Mouse (Mus musculus): ENCODE results near the gene Pard3b. TPM values are rescaled to one million over a fixed set of nuclear protein-coding genes. Genes with fewer than 3 reads are reported as not detected.

Gene Pard3b
- polyA plus RNA-seq, 1 experiment from 2014 or later, result 10.5 TPM

DNA sequence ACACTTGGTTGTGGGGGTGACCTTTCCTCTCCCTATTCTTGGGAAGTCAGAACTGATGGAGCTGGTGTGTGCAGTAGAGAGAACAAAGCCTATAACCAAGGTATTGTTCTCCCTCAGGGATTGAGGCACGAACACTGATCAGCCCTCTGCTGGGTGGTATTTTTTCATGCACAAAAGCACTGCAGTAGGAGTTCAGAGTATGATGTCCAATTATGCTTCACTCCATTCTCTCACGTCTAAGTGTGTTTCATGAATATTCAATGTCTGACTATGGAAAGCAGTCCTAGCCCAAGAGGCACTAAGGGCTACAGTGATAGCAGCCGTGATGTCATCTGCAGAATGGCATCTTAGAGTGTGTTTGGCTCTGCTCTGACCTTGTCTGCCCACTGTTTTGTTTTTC lies 359.1 kb downstream of the Pard3b start:
- H3K4me2 ChIP-seq, result no peak overlapping the region
- ATAC-seq (replicated peaks; ENCODE audit: insufficient number of reproducible peaks, low FRiP score, low TSS enrichment), result no peak
- H3K4me1 ChIP-seq (ENCODE audit: control insufficient read depth, insufficient read depth, low read length), result no peaks in the 10 kb centered on the region
- H3K9me3 ChIP-seq (replicated peaks; ENCODE audit: control insufficient read depth, low read length), result no peaks in the 10 kb centered on the region
- H3K27me3 ChIP-seq (ENCODE audit: control insufficient read depth, insufficient read depth, low read length), result no peaks in the 10 kb centered on the region
- no peak overlapping the region for H3K27ac ChIP-seq (ENCODE audit: low read depth, low read length)
- H3K9ac ChIP-seq (ENCODE audit: low read depth, low read length), result no peak overlapping the region
- H3K4me3 ChIP-seq (ENCODE audit: low read depth, low read length), result no peak overlapping the region
- no peaks in the 10 kb centered on the region for H3K36me3 ChIP-seq (ENCODE audit: control insufficient read depth, insufficient read depth, low read length)
- 73% methylated on average over 3 of the region's 3 CpGs for WGBS (ENCODE audit: insufficient replicate concordance)

DNA sequence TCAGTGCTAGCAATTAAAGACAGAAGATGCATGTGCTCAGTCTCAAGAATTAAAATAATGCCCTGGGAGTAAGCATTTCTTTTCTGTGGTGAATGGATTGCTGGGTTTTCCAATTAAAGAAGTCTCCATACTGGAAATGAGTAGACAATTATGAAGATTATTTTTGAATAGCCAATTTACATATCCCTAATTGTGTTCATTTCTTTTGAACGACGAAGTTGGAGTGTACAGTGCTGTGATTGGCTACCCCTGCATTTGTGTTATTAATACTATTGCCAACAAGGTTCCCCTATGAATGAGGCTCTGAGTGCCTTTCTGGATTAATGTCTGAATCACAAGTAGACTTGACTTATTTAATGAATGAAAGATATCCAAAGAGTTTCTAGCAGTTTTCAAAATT lies 370.2 kb downstream of the Pard3b start:
- Histone ChIP-seq H3K4me3 (ENCODE audit: low read depth, low read length) (no peak overlapping the region), H3K4me2 (no peak overlapping the region), H3K9me3 (replicated peaks; ENCODE audit: control insufficient read depth, low read length) (no peaks in the 10 kb centered on the region), H3K9ac (ENCODE audit: low read depth, low read length) (no peak overlapping the region), H3K27me3 (ENCODE audit: control insufficient read depth, insufficient read depth, low read length) (no peaks in the 10 kb centered on the region), H3K36me3 (ENCODE audit: control insufficient read depth, insufficient read depth, low read length) (no peaks in the 10 kb centered on the region), H3K4me1 (ENCODE audit: control insufficient read depth, insufficient read depth, low read length) (no peaks in the 10 kb centered on the region), H3K27ac (ENCODE audit: low read depth, low read length) (no peak overlapping the region)
- 75% methylated on average over 2 of the region's 2 CpGs for WGBS (ENCODE audit: insufficient replicate concordance)
- no peak for ATAC-seq (replicated peaks; ENCODE audit: insufficient number of reproducible peaks, low FRiP score, low TSS enrichment)

DNA sequence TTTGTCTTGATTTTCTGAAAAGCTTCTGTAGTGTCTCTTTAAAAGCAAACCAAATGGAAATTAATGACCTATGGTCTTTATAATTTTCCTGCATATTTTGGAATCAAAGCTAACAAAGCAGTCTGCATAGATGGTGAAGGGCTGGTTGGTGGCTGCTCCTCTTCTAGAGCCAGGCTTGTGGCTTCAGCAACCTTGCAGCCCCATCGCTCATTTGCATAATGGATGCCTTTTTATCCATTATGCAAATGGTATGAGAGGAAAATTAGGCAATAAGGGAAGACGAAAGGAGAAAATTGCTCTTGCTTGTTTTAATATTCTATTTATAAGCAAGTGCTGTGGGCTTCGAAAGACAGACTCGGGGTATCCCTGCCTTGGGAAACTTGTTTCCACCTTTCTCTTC lies 373.1 kb downstream of the Pard3b start:
- Histone ChIP-seq H3K36me3 (ENCODE audit: control insufficient read depth, insufficient read depth, low read length) (no peaks in the 10 kb centered on the region), H3K4me1 (ENCODE audit: control insufficient read depth, insufficient read depth, low read length) (no peaks in the 10 kb centered on the region), H3K27ac (ENCODE audit: low read depth, low read length) (no peak overlapping the region), H3K9me3 (replicated peaks; ENCODE audit: control insufficient read depth, low read length) (no peaks in the 10 kb centered on the region), H3K4me2 (no peak overlapping the region), H3K27me3 (ENCODE audit: control insufficient read depth, insufficient read depth, low read length) (no peaks in the 10 kb centered on the region), H3K4me3 (ENCODE audit: low read depth, low read length) (no peak overlapping the region), H3K9ac (ENCODE audit: low read depth, low read length) (no peak overlapping the region)
- WGBS (ENCODE audit: insufficient replicate concordance), result 86% methylated on average over 4 of the region's 4 CpGs
- no peak for ATAC-seq (replicated peaks; ENCODE audit: insufficient number of reproducible peaks, low FRiP score, low TSS enrichment)

DNA sequence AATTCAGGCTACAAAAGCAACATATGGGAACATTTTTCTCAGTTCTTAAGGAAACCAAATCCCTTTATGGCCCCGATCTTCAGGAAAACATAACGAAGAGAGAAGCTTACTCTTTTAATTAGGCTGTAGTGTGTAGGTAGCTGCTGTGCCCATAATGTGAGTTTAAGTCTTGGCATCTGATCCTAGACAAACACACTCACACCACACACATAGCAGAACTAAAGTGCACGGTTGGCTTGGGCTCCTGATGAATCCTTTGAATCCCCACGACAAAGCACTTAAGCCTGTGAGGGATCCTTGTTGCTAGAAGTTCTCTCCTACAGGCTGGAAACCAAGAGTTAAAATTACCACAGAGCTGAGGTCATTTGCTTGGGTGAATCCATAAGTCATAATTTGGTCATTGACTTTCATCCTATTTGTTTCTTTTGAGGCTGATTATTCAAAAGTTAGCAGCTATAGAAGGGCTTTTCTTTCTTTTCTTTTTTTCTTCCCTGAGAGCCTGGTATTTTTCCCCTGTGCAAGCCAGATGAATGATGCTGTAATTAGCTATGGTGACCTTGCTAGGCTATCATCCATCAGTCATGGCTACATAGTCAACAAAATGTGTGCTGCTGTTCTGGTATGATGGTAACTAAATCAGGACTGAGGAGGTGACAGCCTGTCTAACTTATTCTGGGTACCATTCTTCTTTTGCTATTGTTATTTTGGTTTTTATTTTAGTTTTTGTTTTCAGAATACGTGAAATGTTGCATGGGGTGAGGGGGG lies 378.1 kb downstream of the Pard3b start:
- ATAC-seq (replicated peaks; ENCODE audit: insufficient number of reproducible peaks, low FRiP score, low TSS enrichment), result no peak
- H3K4me3 ChIP-seq (ENCODE audit: low read depth, low read length), result no peak overlapping the region
- no peak overlapping the region for H3K4me2 ChIP-seq
- no peaks in the 10 kb centered on the region for H3K9me3 ChIP-seq (replicated peaks; ENCODE audit: control insufficient read depth, low read length)
- no peaks in the 10 kb centered on the region for H3K27me3 ChIP-seq (ENCODE audit: control insufficient read depth, insufficient read depth, low read length)
- 67% methylated on average over 5 of the region's 5 CpGs for WGBS (ENCODE audit: insufficient replicate concordance)
- H3K9ac ChIP-seq (ENCODE audit: low read depth, low read length), result no peak overlapping the region
- H3K36me3 ChIP-seq (ENCODE audit: control insufficient read depth, insufficient read depth, low read length), result no peaks in the 10 kb centered on the region
- no peak overlapping the region for H3K27ac ChIP-seq (ENCODE audit: low read depth, low read length)
- H3K4me1 ChIP-seq (ENCODE audit: control insufficient read depth, insufficient read depth, low read length), result no peaks in the 10 kb centered on the region

DNA sequence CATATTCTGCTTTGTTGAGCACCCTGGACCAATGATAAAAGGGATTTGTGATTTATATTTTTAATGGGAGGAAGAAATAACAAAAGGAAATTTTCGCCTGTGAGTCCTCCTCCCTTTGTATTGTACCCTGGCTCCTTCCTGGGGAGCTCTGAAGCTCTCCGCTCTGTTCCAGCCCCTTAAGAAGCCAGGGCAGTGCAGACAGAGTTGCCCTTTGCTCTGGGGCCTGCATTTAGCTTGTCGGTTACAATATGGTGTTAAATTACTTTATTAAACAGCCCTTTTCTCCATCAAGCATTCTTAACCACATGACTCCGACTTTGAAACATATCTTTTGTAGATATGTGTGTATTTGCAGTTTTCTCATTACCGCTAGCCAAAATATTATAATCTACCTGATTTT lies 379.7 kb downstream of the Pard3b start:
- H3K4me3 ChIP-seq (ENCODE audit: low read depth, low read length), result no peak overlapping the region
- no peaks in the 10 kb centered on the region for H3K36me3 ChIP-seq (ENCODE audit: control insufficient read depth, insufficient read depth, low read length)
- H3K9me3 ChIP-seq (replicated peaks; ENCODE audit: control insufficient read depth, low read length), result no peaks in the 10 kb centered on the region
- no peak for ATAC-seq (replicated peaks; ENCODE audit: insufficient number of reproducible peaks, low FRiP score, low TSS enrichment)
- no peak overlapping the region for H3K4me2 ChIP-seq
- H3K4me1 ChIP-seq (ENCODE audit: control insufficient read depth, insufficient read depth, low read length), result no peaks in the 10 kb centered on the region
- 62% methylated on average over 5 of the region's 5 CpGs for WGBS (ENCODE audit: insufficient replicate concordance)
- H3K27me3 ChIP-seq (ENCODE audit: control insufficient read depth, insufficient read depth, low read length), result no peaks in the 10 kb centered on the region
- H3K9ac ChIP-seq (ENCODE audit: low read depth, low read length), result no peak overlapping the region
- no peak overlapping the region for H3K27ac ChIP-seq (ENCODE audit: low read depth, low read length)

DNA sequence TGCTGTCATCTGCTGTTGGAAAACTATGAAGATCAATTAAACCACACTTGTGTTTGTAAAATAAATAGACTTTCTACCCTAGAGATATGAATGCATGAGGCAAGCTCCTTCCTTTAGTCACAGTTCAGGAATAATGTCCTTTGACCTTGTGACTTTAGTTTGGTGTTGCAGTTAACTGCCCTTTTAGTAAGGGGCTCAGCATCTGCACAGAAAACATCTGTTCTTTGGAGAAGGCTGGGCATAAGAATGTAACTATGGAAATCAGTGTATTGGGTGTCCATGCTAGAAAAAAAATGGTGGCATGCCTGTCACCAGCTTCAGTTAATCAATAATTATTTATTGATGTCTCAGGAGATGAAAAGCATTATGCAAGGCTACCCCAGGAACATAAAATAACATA lies 381.1 kb downstream of the Pard3b start:
- Histone ChIP-seq H3K36me3 (ENCODE audit: control insufficient read depth, insufficient read depth, low read length) (no peaks in the 10 kb centered on the region), H3K27ac (ENCODE audit: low read depth, low read length) (no peak overlapping the region), H3K4me1 (ENCODE audit: control insufficient read depth, insufficient read depth, low read length) (no peaks in the 10 kb centered on the region), H3K9ac (ENCODE audit: low read depth, low read length) (no peak overlapping the region), H3K4me2 (no peak overlapping the region), H3K9me3 (replicated peaks; ENCODE audit: control insufficient read depth, low read length) (no peaks in the 10 kb centered on the region), H3K27me3 (ENCODE audit: control insufficient read depth, insufficient read depth, low read length) (no peaks in the 10 kb centered on the region), H3K4me3 (ENCODE audit: low read depth, low read length) (no peak overlapping the region)
- no peak for ATAC-seq (replicated peaks; ENCODE audit: insufficient number of reproducible peaks, low FRiP score, low TSS enrichment)

DNA sequence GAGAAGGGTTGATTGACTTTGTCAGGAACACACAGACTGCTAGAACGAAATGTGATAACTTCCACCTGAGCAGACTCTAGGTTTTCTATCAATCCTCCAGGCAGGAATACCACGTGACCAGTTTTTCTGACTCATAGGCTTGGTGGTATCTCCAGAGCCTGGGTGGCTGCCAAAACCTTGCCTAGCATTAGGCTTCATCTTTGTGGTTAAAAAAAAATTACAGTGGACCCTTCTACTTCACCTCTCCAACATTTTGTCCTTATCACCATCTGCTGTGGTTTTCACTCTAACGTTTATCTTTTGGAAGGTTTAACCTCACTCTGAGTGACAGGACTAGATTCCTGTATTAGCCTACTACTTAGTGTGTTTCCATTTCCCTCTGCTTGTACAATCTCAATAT lies 403.1 kb downstream of the Pard3b start:
- ATAC-seq (replicated peaks; ENCODE audit: insufficient number of reproducible peaks, low FRiP score, low TSS enrichment), result no peak
- 42% methylated on average over 3 of the region's 3 CpGs for WGBS (ENCODE audit: insufficient replicate concordance)
- Histone ChIP-seq H3K36me3 (ENCODE audit: control insufficient read depth, insufficient read depth, low read length) (no peaks in the 10 kb centered on the region), H3K27me3 (ENCODE audit: control insufficient read depth, insufficient read depth, low read length) (no peaks in the 10 kb centered on the region), H3K4me1 (ENCODE audit: control insufficient read depth, insufficient read depth, low read length) (0 out of 2 replicates have a peak, but pooled peaks cover 3% of the 10 kb centered on the region), H3K9me3 (replicated peaks; ENCODE audit: control insufficient read depth, low read length) (no peaks in the 10 kb centered on the region), H3K4me2 (no peak overlapping the region), H3K4me3 (ENCODE audit: low read depth, low read length) (no peak overlapping the region), H3K9ac (ENCODE audit: low read depth, low read length) (no peak overlapping the region), H3K27ac (ENCODE audit: low read depth, low read length) (no peak overlapping the region)

DNA sequence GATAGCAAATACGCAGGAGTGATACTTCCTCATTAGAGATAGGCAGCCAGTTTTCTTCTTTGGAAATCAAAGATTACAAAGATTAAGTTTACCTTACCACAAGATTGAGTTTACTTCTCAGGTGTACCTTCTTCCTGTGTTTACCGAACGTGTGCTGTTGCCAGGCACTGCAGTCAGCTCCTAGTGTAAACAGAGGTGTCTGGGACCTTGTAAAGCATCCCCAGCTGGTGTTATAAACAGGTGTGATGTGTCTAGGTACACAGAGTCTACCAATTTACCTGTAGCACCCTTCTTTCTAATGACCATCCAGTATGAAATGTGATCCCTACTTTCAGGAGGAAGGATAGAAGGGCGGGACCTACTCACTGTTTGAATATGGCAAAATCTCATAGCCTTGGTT lies 410.0 kb downstream of the Pard3b start:
- no peak for ATAC-seq (replicated peaks; ENCODE audit: insufficient number of reproducible peaks, low FRiP score, low TSS enrichment)
- no peaks in the 10 kb centered on the region for H3K27me3 ChIP-seq (ENCODE audit: control insufficient read depth, insufficient read depth, low read length)
- 46% methylated on average over 4 of the region's 4 CpGs for WGBS (ENCODE audit: insufficient replicate concordance)

DNA sequence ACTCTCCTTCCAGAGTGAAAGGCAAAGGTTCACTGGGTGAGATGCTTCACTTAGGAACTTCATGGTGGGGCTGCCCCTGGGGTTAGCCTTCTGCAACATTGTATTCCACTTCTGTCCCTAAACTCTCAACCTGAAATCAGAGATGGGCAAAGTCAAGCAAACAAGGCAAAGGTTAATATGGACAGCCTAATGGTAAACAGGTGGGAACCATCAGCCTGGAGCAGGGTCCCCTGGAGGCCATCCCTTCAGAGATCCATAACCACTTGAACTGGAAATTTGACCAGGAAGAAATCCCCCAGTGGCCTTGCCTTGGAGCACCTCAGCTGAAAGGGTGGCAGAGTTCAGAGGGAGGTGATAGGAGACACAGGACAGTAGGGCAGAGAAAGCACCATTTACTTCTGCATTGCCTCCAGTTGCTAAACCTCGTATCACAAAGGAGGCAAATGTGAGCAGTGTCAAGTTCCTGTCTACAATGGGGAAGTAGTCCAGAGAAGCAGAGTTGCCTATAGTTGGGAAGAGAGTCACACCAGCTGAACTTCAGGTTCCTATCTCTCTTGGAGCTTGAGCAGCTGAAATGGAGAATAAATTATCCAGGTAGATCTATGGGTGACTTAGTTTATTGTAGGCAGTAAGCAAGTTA lies 412.7 kb downstream of the Pard3b start:
- H3K9ac ChIP-seq (ENCODE audit: low read depth, low read length), result no peak overlapping the region
- H3K27me3 ChIP-seq (ENCODE audit: control insufficient read depth, insufficient read depth, low read length), result no peaks in the 10 kb centered on the region
- H3K27ac ChIP-seq (ENCODE audit: low read depth, low read length), result no peak overlapping the region
- no peak overlapping the region for H3K4me2 ChIP-seq
- H3K4me1 ChIP-seq (ENCODE audit: control insufficient read depth, insufficient read depth, low read length), result no peaks in the 10 kb centered on the region
- no peak overlapping the region for H3K4me3 ChIP-seq (ENCODE audit: low read depth, low read length)
- no peaks in the 10 kb centered on the region for H3K9me3 ChIP-seq (replicated peaks; ENCODE audit: control insufficient read depth, low read length)
- 55% methylated on average over 1 of the region's 1 CpGs for WGBS (ENCODE audit: insufficient replicate concordance)
- no peaks in the 10 kb centered on the region for H3K36me3 ChIP-seq (ENCODE audit: control insufficient read depth, insufficient read depth, low read length)
- ATAC-seq (replicated peaks; ENCODE audit: insufficient number of reproducible peaks, low FRiP score, low TSS enrichment), result no peak

More for the DNA sequence above, 410.0 kb downstream of the Pard3b start:
- H3K9me3 ChIP-seq (replicated peaks; ENCODE audit: control insufficient read depth, low read length), result no peaks in the 10 kb centered on the region
- no peak overlapping the region for H3K4me2 ChIP-seq
- no peak overlapping the region for H3K4me3 ChIP-seq (ENCODE audit: low read depth, low read length)
- H3K36me3 ChIP-seq (ENCODE audit: control insufficient read depth, insufficient read depth, low read length), result no peaks in the 10 kb centered on the region
- H3K4me1 ChIP-seq (ENCODE audit: control insufficient read depth, insufficient read depth, low read length), result no peaks in the 10 kb centered on the region
- H3K27ac ChIP-seq (ENCODE audit: low read depth, low read length), result no peak overlapping the region
- H3K9ac ChIP-seq (ENCODE audit: low read depth, low read length), result no peak overlapping the region
